Mouse (Mus musculus) intestine, postnatal 0 days (tissue): ENCODE results near the gene Olfr1195. TPM values are rescaled to one million over a fixed set of nuclear protein-coding genes. Genes with fewer than 3 reads are reported as not detected.
"Not testable (repeated sequence)": the region's sequence is repeated elsewhere in the genome, so short reads cannot be mapped to it uniquely, and the experiment has no call there.

Source experiments
- ATAC-seq: fragments of 200-750 bp; cut with Nextera tagmentation; 2 replicates; pipeline ENCODE4 v1.8.0; 2017; ENCODE audit warnings: mild to moderate bottlenecking, moderate TSS enrichment, moderate library complexity
- H3K27ac ChIP-seq: fragments of 300-500 bp; sonication (generic); 2 replicates; pipeline ENCODE4 v1.5.1; 2014; ENCODE audit warnings: mild to moderate bottlenecking, low read depth, low read length, moderate library complexity
- H3K27me3 ChIP-seq: fragments of 300-500 bp; sonication (generic); replicated peaks from 2 replicates; pipeline ENCODE4 v1.6.1; 2014; ENCODE audit warnings: low read length, mixed read lengths; ENCODE audit not compliant: control insufficient read depth, insufficient read depth
- H3K36me3 ChIP-seq: fragments of 300-500 bp; sonication (generic); 2 replicates; pipeline ENCODE4 v1.6.1; 2014; ENCODE audit warnings: mild to moderate bottlenecking, moderate library complexity; ENCODE audit not compliant: control insufficient read depth, insufficient read depth
- H3K4me1 ChIP-seq: fragments of 300-500 bp; sonication (generic); replicated peaks from 2 replicates; pipeline ENCODE4 v1.6.1; 2014; ENCODE audit warnings: antibody characterized with exemption, low read length, mixed read lengths; ENCODE audit not compliant: control insufficient read depth, insufficient read depth
- H3K4me2 ChIP-seq: fragments of 300-500 bp; sonication (generic); replicated peaks from 2 replicates; pipeline ENCODE4 v1.6.1; 2014; ENCODE audit warnings: low read depth, mild to moderate bottlenecking, moderate library complexity
- H3K4me3 ChIP-seq: fragments of 300-500 bp; sonication (generic); 2 replicates; pipeline ENCODE4 v1.5.1; 2014; ENCODE audit warnings: low read depth, low read length
- H3K9ac ChIP-seq: fragments of 300-500 bp; sonication (generic); 2 replicates; pipeline ENCODE4 v1.6.1; 2014; ENCODE audit warnings: mild to moderate bottlenecking, low read depth, low read length
- H3K9me3 ChIP-seq: fragments of 300-500 bp; sonication (generic); 2 replicates; pipeline ENCODE4 v1.6.1; 2016; ENCODE audit warnings: mixed run types; ENCODE audit not compliant: control insufficient read depth
- CTCF ChIP-seq: sonication (generic); IDR thresholded peaks from 2 replicates; pipeline ENCODE4 v1.5.1; 2016; ENCODE audit warnings: low read depth, mild to moderate bottlenecking, control low read depth, antibody characterized with exemption, moderate library complexity
- WGBS: fragments of 180-500 bp; shearing (Covaris S2); extraction: QIAGEN DNeasy Blood & Tissue Kit; methylation state at CpG from one replicate; pipeline ENCODE4 v1.1.7; 2014; 5-methylcytosine and 5-hydroxymethylcytosine counted together
- polyA plus RNA-seq: library from polyadenylated mRNA; unstranded; fragments of >200 nt; fragmentation: Nextera tagmentation; extraction: Ambion mirVana; gene quantifications from 2 replicates; pipeline ENCODE4 v1.2.1, GENCODE M21; 2015

Gene Olfr1195
- not detected in 2 replicates for polyA plus RNA-seq

DNA sequence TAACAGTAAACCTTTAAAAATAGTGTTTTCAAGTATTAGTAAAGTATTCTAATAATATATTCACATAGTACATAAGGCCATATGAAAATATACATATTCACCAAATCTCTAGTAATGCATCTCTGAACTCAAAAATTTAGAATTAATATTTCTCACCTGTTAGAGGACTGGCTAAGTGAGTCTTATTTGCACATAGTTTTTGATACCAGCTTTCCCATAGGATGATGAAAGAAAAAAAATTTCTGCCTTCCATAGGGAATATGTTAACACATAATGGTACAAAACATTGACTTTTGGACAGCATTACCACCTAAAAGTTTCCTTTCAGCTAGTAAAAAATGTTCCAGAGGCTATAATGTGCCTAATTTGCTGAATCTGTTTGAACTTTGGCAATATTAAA lies at the start of gene Olfr1195:
TSS of gene Olfr1195 (minus strand) at position 101 of the 400 bp plus-strand sequence.
- Histone ChIP-seq H3K4me2 (no peak within 1 kb of the TSS), H3K9ac (no peak within 1 kb of the TSS), H3K4me1 (no peaks in the 10 kb centered on the region), H3K27me3 (no peaks in the 10 kb centered on the region), H3K27ac (no peak within 1 kb of the TSS), H3K9me3 (no peaks in the 10 kb centered on the region), H3K4me3 (no peak within 1 kb of the TSS), H3K36me3 (no peaks in the 10 kb centered on the region)
- TF ChIP-seq CTCF, result no peak
- no peak for ATAC-seq

DNA sequence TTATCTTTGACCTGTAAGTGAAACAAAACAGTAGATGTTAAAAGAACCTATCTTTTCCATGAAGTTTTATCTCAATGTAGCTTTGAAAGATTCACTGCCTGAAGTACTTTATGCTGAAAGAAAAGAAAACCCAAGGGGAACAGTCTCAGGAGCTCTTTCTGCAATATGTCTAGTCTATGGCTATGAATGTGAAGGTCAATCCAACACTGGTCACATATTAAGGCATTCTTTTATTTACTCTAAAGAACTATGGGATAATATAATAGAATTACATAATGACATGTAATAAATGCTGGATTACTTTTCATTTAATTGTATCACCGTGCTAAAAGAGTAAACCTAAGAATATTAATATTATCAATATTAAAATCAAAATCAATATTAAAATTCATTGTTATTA lies 43.3 kb upstream of the Olfr1195 start, which contains the start of gene Olfr1197:
TSS of gene Olfr1197 (minus strand) at position 101 of the 400 bp plus-strand sequence.
- no peak for TF ChIP-seq CTCF
- ATAC-seq, result no peak
- Histone ChIP-seq H3K4me1 (no peaks in the 10 kb centered on the region), H3K27ac (no peak within 1 kb of the TSS), H3K9me3 (no peaks in the 10 kb centered on the region), H3K27me3 (no peaks in the 10 kb centered on the region), H3K9ac (no peak within 1 kb of the TSS), H3K4me3 (no peak within 1 kb of the TSS), H3K36me3 (no peaks in the 10 kb centered on the region), H3K4me2 (no peak within 1 kb of the TSS)
- 75% methylated on average over 1 of the region's 1 CpGs for WGBS

DNA sequence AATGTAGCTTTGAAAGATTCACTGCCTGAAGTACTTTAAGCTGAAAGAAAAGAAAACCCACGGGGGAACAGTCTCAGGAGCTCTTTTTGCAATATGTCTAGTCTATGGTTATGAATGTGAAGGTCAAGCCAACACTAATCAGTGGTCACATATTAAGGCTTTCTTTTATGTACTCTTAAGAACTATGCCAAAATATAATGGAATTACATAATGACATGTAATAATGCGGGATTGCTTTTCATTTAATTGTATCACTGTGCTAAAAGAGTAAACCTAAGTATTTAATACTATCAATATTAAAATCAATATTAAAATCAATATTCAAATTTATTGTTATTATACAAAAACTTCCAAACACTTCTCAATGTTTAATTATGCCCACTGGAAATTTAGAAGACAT lies 15.5 kb upstream of the Olfr1195 start, which contains the start of gene Olfr1196:
TSS of gene Olfr1196 (minus strand) at position 101 of the 400 bp plus-strand sequence.
- Histone ChIP-seq H3K4me1 (no peaks in the 10 kb centered on the region), H3K9ac (no peak within 1 kb of the TSS), H3K27me3 (no peaks in the 10 kb centered on the region), H3K4me2 (no peak within 1 kb of the TSS), H3K9me3 (no peaks in the 10 kb centered on the region), H3K27ac (no peak within 1 kb of the TSS), H3K36me3 (no peaks in the 10 kb centered on the region), H3K4me3 (no peak within 1 kb of the TSS)
- ATAC-seq, result no peak
- 77% methylated on average over 2 of the region's 2 CpGs for WGBS
- no peak for TF ChIP-seq CTCF

DNA sequence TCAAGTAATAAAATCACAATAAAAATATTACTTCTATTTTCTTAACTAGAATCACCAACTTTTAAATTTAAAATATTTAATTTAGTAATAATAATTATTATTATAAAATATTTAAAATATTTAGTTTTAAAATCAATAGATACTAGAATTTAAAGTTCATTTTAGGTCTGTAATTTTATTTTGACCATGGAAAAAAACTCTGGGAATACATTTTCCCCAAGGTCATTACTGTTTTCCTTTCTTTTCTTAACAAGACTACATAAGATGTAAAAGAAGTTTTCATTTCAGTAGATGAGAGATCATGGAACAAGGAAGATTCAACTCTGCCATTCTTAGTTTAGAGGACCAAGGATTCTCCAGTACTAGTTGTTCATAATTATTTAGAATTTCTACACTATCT lies 13.7 kb downstream of the Olfr1195 start, which contains the start of gene Olfr1193:
TSS of gene Olfr1193 (plus strand) at position 301 of the 400 bp plus-strand sequence.
- H3K27ac ChIP-seq, H3K9me3 ChIP-seq, ATAC-seq, H3K4me2 ChIP-seq, H3K9ac ChIP-seq, H3K4me1 ChIP-seq, H3K27me3 ChIP-seq, H3K36me3 ChIP-seq, H3K4me3 ChIP-seq: not testable (repeated sequence)

DNA sequence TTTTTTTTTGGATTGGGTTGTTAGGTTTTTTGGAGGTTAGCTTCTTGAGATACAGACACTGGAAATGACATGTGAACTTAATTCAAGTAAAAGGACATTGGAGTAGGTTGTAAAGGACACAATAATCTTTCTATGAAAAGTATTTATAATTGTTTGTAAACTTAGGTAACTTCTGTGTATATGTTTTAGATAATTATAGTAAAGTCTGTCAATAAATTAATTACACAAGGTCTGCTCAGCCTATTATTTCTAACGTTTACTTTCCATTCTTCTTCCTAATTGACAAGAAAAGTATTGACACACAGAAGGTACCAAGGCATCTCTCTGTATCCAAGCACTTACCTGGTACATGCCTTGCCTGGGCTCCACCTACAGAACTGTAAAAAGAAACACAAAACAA lies 40.8 kb downstream of the Olfr1195 start, which contains the start of gene Olfr1192-ps1:
TSS of gene Olfr1192-ps1 (plus strand) at position 301 of the 400 bp plus-strand sequence.
- Histone ChIP-seq H3K4me2 (no peak within 1 kb of the TSS), H3K27ac (no peak within 1 kb of the TSS), H3K9ac (no peak within 1 kb of the TSS), H3K9me3 (no peaks in the 10 kb centered on the region), H3K27me3 (no peaks in the 10 kb centered on the region), H3K36me3 (no peaks in the 10 kb centered on the region), H3K4me1 (no peaks in the 10 kb centered on the region), H3K4me3 (no peak within 1 kb of the TSS)
- 22% methylated on average over 1 of the region's 1 CpGs for WGBS
- ATAC-seq, result no peak
- TF ChIP-seq CTCF, result no peak

DNA sequence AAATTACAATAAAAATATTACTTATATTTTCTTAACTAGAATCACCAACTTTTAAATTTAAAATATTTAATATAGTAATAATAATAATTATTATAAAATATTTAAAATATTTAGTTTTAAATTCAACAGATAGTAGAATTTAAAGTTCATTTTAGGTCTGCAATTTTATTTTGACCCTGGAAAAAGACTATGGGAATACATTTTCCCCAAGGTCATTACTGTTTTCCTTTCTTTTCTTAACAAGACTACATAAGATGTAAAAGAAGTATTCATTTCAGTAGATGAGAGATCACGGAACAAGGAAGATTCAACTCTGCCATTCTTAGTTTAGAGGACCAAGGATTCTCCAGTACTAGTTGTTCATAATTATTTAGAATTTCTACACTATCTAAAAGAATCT lies 48.7 kb downstream of the Olfr1195 start, which contains the start of gene Olfr1191-ps1:
TSS of gene Olfr1191-ps1 (plus strand) at position 301 of the 400 bp plus-strand sequence.
- not testable (repeated sequence) for H3K9me3 ChIP-seq, H3K36me3 ChIP-seq, H3K4me3 ChIP-seq, ATAC-seq, H3K27me3 ChIP-seq, H3K4me1 ChIP-seq, H3K27ac ChIP-seq, H3K9ac ChIP-seq, H3K4me2 ChIP-seq
- 94% methylated on average over 1 of the region's 1 CpGs for WGBS

Other genes with a start within 250 kb of the Olfr1195 start
- gene Gm13757, start 240.1 kb downstream of the Olfr1195 start, polyA plus RNA-seq, result not detected in 2 replicates
- gene Olfr1183, start 234.3 kb downstream of the Olfr1195 start, polyA plus RNA-seq, result not detected in 2 replicates
- gene Olfr1184, start 205.6 kb downstream of the Olfr1195 start, polyA plus RNA-seq, result not detected in 2 replicates
- gene Olfr1185-ps1, start 195.9 kb downstream of the Olfr1195 start, polyA plus RNA-seq, result not detected in 2 replicates
- gene Olfr1186, start 170.6 kb downstream of the Olfr1195 start, polyA plus RNA-seq, result not detected in 2 replicates
- not detected in 2 replicates for gene Olfr1188, start 132.3 kb downstream of the Olfr1195 start, polyA plus RNA-seq
- gene Olfr1189, start 102.7 kb downstream of the Olfr1195 start, polyA plus RNA-seq, result not detected in 2 replicates
- gene Olfr1191-ps1, start 48.6 kb downstream of the Olfr1195 start, polyA plus RNA-seq, result not detected in 2 replicates
- not detected in 2 replicates for gene Olfr1192-ps1, start 40.7 kb downstream of the Olfr1195 start, polyA plus RNA-seq
- not detected in 2 replicates for gene Olfr1193, start 13.6 kb downstream of the Olfr1195 start, polyA plus RNA-seq
- gene Olfr1196, start 15.4 kb upstream of the Olfr1195 start, polyA plus RNA-seq, result not detected in 2 replicates
- gene Olfr1197, start 43.2 kb upstream of the Olfr1195 start, polyA plus RNA-seq, result not detected in 2 replicates
- gene Olfr1198, start 62.2 kb upstream of the Olfr1195 start, polyA plus RNA-seq, result not detected in 2 replicates
- gene Olfr1199, start 71.3 kb upstream of the Olfr1195 start, polyA plus RNA-seq, result not detected in 2 replicates
- gene Olfr1200, start 81.3 kb upstream of the Olfr1195 start, polyA plus RNA-seq, result not detected in 2 replicates
- not detected in 2 replicates for gene Olfr1201, start 103.8 kb upstream of the Olfr1195 start, polyA plus RNA-seq
- gene Olfr1202, start 125.3 kb upstream of the Olfr1195 start, polyA plus RNA-seq, result not detected in 2 replicates
- not detected in 2 replicates for gene Olfr1205, start 140.6 kb upstream of the Olfr1195 start, polyA plus RNA-seq
- not detected in 2 replicates for gene Olfr1204, start 160.1 kb upstream of the Olfr1195 start, polyA plus RNA-seq
- not detected in 2 replicates for gene Olfr1206, start 174.0 kb upstream of the Olfr1195 start, polyA plus RNA-seq
- not detected in 2 replicates for gene Olfr1208, start 213.1 kb upstream of the Olfr1195 start, polyA plus RNA-seq
- not detected in 2 replicates for gene Olfr1209, start 226.0 kb upstream of the Olfr1195 start, polyA plus RNA-seq
- not detected in 2 replicates for gene Olfr1211, start 248.9 kb upstream of the Olfr1195 start, polyA plus RNA-seq